Mouse (Mus musculus) retina, postnatal 7 days (tissue): ENCODE data around the gene Gm21852.
"Not testable (repeated sequence)": the region's sequence is repeated elsewhere in the genome, so short reads cannot be mapped to it uniquely, and the experiment has no call there.

ENCODE experiments used
- DNase-seq: peaks from one replicate; pipeline ENCODE4 v3.0.0-alpha.2; 2012; ENCODE audit warnings: low read depth, low spot score

Gm21852 gene

DNA sequence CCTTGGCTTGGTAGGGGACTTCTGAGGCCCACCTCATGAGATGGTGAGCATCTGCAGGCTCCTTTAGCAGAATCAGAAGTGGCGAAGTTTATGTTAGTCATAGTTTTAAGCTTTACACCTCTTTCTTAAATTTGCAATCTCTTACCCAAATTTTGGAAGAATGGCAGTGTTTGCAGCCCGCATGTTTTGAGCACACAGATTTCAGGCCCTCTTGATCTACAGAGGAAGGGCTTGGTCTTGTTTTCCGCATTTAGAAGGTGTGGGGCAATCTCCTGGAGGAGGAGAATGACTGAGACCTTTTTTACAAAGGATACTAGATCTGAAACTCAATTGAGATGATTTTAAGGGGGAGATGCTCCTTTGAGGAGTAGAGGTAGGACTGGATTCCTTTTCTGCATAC lies at the start of gene Gm21852:
Gene Gm21852, minus strand, starts transcription at position 101 of the 400 bp plus-strand sequence.
- not testable (repeated sequence) for DNase-seq
